Mouse (Mus musculus): Measurements from ENCODE around the gene Sec13.
"Not testable (repeated sequence)": the region's sequence is repeated elsewhere in the genome, so short reads cannot be mapped to it uniquely, and the experiment has no call there.

Gene Sec13

DNA sequence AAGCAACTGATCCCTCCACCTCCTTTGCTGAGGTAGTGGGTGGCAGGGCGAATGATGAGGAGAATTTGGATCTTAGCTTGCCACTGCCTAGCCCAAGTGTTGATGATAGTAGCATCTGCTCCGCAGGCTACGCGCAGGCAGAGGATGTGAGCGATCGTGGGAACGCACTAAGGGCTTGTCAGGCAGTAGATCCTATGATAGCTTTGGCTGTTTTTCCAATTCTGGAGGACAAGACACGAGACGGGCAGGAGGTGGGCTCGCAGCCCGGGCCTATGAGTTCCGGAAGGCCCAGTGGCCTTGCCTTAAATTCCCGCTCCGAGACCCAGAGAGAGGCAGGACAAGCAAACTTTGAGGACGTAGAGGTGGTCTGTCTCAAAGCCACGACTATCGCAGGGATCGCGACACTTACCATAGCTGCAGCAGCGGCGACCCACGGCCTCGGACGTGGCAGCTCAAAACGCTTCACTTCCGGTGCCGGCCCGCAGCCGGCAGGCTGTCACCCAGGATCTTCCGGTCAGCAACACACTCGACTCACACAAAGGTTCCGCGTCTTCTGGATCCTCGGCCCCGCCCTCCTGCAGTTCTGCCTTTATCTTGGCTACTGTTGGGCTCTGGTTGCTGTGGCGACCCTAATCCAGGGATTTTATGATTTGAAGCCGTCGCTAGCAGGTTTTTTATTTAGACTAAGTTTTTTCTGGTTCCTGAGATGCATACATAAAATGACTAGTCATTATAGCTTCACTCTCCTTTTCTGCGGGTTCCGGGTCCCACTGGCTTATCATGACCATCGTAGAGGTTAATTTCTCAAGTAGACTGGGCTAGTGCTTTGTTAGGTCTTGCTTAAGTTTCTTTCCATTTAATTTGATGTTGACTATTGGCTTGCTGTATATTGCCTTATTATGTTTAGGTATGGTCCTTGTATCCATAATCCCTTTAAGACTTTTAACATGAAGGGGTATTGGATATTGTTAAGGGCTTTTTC lies at the start of gene Sec13:
Sec13 (minus strand) TSS at position 508 of the 982 bp plus-strand sequence.
- DNase-seq, result peak; percentile 72 to 83

DNA sequence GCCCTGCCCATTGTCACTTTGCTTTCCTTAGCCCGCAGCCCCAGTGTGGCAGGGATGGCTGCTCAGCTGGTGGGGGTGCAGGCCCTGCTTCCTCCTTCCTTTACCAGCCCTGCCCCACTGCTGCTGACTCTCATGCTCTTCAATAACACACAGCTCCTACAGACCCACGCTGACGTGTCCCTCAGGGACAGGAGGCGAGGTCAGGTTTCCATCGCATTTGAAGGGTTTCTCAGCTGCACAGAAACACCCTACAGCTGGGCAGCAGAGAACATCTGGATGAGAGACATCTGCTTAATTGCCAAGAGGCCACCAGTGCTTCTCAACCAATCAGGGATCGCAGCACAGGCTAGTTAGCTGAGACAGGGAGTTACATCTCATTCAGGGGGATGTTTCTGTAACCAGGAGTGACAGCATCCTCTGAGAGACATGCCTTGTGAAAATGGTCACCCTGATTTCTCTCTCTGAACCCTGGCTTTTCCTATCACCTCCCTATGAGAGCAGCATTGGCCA lies 47.0 kb upstream of the Sec13 start:
- no peak for DNase-seq

DNA sequence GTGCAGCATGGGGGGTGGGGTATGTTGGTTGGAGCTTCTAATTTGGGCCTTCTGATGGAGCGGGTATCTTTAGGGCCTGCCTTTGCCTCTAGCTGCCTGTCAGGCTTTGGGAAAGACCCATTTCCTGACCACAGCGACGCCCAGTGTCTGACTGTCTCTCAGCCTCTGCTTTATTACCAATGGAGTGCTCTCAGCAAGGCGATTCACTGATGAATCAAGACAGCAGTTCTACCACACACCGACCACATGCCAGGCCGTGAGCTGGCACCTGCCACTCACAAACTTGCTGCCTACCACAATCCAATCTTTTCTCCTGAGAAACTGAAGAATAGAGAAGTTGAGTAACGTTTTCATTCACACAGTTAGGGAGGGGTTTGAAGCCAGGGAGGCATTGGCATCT lies 45.1 kb upstream of the Sec13 start:
- DNase-seq, result no peak

DNA sequence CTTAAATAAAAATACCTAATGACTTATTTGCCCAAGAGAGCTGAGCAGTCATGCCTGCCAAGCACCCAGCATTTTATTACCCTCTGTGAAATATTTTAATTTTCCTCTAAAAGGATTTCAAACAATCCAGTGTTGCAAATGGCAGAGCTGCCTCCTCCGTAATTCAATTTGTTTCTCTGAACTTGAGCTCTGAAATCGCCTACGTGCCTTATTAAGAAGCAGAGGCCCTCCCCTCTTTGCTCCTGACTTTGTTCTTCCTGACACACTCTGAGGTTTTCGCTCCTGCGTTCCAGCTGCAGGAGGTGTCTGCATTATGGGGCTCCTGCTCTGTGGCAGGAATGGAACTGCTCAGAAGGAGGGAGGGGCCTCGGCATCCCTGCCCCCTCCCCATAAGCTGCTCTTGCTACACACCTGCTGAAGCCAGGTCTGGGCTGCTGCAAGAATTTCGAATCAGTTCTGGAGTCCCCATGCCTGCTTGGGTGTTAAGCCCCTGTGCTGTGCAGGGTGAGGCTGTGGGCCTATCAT lies 37.7 kb upstream of the Sec13 start:
- DNase-seq, result no peak

DNA sequence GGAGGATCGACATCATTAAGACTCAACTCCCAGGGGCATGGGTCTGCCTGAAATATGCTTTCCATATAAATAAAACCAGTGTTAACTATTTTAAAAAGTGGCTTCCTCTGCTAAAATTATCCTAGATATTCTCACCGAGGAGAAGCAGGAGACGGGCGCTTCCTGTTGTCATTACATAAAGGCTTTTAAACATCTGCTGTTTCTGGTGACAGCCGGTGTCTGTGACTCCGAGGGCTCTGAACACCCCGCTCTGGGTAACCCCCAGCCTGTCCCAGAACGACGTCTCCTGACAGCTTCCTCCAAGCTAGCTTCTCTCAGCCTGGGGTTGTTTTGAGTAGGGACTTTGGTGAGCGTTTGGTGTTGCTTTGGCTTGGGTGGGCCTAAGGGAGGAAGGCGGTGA lies 28.3 kb upstream of the Sec13 start:
- no peak for DNase-seq

DNA sequence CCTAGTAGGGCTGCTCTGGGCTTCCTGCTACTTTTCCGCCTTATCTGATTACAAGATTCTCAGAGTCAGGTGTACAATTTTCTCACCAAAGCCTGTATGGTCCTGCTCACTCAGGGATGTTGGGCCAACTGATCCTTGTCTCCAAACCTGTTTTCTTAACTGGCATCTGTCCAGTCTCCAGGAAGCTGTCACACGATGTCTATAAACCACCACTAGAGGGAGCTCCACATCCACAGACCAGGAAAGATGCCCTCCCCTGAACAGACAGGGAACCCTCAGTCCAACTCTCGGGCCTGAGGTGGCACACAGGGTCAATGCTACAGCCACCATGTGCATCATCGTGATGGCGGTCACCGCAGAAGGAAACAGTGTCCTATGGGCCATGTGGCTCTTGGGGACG lies 21.1 kb upstream of the Sec13 start:
- DNase-seq, result peak; percentile 62 to 69

DNA sequence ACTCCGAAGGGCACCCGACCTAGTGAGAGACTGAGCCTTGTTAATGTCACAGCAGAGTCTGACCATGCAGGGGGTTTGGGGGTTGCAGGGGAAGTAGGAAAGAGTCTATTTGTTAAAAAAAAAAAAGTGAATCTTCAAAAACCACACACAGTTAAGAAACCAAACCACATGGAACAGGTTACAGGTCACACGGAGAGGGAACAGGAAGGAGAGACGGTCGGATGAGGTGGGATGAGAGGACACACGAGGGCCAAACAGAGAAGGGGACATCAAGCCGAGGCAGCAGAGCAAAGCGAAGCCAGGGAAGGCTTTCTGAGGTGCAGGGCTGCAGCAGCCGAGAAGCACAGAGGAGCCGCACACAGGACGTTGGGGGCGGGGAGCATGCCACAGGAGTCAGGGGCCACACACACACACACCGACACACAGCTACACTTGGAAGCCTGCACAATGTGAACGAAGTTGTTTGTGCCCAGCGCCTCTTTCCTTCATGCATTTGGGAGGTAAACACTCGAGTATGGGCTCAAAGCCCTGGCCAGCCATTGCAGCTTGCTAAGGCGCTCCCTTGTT lies 8.7 kb upstream of the Sec13 start:
- DNase-seq, result no peak

DNA sequence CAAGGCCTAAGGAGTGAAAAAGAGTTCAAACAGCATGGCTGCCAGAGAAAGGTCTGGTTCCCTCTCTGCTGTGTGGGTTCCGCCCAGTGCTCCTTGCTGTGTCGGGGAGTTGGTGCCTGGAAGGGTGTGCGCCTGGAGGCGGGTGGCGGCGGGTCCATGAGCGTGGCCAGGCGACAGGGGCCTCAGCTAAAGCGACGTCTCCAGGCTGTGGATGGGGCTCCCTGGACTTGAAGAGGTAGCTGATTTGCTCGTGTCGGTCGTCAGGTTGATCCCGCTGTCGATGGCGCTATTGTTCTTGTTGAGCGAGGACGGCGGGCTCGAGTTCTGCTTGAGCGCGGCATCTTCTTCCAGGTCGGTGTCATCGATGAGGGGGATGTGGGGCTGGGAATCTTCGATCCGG lies 7.8 kb upstream of the Sec13 start:
- DNase-seq, result no peak

DNA sequence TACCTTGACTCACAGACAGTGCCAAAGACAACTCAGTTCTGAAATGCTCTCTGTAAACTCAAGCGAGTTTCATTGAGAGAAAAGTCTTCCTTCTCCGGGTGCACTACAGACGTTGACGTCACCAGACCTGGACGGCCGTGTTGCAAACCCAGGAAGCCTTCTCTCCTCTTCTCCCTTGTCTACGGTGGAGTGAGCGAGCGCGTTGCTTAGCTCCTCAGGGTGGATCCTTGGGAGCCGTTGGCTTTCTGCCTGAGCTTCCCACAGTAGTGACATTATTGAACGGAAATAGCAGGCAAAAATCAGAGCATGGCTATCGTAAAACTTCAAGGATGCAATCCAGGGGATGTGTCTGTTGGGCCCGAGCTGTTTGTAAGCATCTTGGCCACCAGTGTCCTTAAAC lies 6.7 kb upstream of the Sec13 start:
- DNase-seq, result no peak

DNA sequence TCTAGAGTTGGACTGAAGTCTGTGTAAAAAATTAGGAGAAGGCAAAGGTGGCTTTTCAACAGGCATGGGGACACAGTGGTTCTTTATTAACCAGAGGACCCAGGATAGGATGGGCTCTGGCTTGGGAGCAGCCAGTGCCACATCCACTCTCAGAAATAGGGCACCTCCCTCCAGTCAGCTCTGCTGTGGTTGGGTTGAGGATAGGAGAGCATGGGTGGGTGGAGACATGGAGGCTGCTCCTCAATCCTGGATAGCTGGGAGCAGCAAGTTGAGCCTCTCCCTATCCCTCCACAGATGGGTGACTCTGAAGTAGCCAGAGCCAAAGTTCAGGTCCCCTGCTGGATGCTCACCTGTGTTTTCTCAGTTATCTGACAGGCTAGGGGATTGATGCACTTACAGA lies 4.6 kb upstream of the Sec13 start:
- peak; percentile 23 to 56 for DNase-seq

DNA sequence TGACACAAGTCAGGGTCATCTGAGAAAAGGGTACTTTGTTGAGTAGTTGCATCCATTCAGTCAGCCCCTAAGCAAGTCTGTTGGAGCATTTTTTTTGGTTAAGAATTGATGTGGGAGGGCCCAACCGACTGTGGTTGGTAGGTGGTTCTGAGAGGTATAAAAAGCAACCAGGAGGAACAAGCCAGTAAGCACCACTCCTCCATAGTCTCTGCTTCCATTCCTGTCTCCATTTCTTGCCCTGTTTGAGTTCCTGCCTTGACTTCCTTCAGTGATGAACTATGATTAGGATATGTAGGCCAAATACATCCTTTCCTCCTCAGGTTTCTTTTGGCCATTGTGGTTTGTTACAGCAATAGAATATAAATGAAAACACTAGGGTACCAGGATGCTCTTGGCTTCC lies 2.6 kb upstream of the Sec13 start:
- DNase-seq, result no peak

DNA sequence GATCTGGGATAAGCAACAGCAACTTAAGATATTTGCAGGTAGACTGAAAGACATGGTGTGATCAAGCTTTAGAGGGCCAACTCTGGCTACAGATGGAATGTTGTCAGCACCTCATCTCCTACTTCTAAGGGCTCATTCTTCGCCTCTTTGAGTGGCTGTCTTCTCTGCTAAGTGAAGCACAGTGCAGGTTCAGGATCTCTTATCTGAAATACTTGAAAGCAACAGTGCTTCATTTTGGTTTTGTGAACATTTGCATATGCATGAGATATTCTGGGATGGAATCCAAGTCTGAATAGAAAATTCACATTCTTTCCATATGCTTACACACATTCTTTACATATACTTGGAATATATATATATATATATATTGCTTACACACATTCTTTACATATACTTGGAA lies 1.8 kb upstream of the Sec13 start:
- no peak for DNase-seq

DNA sequence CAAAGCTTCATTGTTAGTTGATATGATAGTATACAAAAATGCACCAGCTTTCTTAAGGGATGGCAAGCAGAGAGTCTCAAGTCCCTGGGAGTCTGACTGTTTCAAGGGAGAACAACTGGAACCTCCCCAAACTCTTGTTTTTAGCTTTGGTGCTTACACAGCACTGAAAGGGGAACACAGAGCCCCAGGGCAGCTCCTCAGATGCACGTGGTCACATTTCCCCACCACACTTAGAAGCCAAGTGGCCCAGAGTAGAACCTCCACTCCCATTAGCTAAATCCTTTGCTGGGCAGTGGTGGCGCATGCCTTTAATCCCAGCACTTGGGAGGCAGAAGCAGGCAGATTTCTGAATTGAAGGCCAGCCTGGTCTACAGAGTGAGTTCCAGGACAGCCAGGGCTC lies 882 bp upstream of the Sec13 start:
- no peak for DNase-seq

DNA sequence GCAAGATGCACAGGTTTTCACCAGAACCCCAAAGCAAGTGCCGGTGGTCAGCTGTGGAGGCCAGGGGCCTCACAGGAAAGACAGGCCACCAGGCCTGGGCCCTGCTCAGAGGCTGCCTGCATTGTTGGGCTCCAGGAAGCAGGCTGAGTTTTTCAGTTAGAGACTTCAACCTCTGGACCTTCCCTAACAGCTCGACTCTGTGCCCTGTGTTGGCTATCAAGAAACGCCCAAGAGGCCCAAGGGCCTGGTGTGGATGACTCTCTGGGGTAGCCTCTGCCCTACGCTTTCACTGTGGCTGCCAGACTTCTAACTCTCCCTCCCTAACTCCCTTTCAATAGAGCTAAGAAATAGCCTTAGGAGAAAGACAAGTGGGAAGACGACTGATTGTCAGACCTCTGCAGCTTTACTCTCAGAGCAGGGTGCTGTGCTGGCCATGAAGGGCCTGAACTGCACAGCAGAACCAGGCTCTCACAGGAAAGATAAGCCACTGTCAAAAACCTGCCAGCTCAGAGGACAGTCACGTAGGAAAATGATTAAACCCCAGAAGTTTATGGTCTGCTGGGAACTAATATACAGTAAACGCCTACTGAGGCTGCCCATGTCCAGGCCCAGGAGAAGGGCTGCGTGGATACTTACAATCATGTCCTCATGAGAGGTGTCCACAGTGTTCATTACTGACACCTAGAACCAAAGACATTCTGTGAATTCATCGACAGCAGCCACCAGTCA lies 3.1 kb downstream of the Sec13 start:
- peak; percentile 13 to 15 for DNase-seq

DNA sequence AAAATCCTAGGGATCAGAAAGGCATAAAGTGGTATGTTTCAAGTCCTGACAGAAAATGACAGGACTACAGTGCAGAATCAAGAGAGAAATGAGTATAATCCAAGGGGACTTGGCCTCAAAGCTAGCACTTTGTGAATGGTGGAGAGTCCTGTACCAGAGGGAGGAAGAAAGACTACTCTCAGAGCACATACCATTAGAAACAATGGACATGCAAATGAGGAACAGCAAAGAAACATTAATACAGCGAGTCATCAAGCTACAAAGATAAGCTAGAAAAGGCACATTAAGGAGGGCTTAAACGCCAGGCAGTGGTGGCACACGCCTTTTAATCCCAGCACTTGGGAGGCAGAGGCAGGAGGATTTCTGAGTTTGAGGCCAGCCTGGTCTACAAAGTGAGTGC lies 9.2 kb downstream of the Sec13 start:
- DNase-seq, result no peak

DNA sequence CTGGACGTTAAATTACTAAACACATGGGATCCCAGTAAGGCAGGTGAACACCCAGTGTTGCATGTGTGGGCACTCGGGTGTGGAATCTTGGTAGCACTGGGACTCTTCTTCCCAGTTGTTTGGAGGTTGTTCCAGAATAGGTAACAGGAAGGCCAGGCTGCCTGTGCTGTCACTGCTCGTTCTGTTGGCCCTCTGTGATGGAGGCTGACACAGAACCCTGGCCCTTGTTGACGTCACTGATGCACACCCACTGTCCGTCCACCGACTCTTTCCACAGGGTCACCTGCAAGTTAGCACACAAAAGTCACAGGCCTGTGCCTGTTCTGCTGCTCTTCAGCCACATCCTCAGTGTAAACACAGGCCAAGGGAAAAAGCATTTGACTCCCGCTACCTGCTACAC lies 12.4 kb downstream of the Sec13 start:
- DNase-seq, result no peak

DNA sequence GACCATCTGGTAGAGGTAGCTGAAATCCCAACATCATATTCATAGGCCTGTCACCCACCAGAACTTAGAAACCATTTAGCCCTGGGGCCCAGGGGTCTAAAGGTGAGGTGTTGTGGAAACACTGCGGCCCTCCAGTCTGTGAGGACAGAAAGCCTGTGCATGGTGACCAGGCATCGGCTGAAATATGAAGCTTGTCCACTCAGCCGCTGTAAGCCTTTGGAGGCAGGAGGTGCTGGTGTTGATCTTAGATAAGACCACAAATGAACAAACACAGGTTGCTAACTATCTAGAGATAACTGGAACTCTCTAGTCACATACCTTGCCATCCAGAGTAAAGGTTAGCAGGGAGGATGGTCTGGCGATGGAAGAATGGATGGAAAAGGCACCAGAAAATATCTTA lies 19.5 kb downstream of the Sec13 start:
- no peak for DNase-seq

DNA sequence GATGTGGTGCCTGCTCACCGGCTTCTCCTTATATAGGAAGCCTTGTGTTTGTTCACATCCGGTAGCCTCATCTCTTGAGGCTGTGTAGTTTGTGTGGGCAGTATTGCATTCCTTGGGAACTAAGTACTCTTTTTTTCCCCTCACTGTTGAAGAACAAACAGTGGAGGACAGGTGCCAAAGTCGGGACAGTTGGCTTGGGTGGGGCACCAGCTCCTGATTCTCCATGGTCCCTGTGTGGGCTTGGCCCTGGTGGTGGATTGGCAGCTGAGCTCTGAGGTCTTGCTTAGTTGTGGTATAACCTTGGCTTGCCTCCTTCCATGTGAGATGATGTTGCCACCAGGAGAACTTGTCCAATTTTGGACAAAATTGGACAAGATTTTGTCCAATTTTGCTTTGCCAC lies 20.7 kb downstream of the Sec13 start, which contains the start of gene Ghrl:
Ghrl (minus strand) TSS at position 3 of the 400 bp plus-strand sequence.
- no peak for DNase-seq

DNA sequence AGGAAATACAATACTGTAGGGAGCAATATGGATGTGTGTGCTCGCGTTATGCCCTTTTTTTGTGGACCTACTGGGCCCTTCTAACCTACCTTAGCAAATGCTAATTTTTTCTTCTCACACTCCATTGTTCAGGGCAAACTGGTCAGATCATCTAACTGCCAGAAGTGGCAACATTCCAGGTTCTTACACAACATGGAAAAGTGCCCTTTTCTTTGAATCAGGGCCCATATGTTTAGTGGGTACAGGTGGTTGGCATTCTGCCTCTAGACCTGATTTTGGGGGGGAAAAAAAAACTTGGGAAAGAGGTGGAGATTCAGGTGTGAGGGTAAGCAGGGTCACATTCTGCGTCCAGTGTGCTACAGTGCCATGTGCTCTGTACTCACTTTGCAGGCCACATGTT lies 23.0 kb downstream of the Sec13 start:
- no peak for DNase-seq

DNA sequence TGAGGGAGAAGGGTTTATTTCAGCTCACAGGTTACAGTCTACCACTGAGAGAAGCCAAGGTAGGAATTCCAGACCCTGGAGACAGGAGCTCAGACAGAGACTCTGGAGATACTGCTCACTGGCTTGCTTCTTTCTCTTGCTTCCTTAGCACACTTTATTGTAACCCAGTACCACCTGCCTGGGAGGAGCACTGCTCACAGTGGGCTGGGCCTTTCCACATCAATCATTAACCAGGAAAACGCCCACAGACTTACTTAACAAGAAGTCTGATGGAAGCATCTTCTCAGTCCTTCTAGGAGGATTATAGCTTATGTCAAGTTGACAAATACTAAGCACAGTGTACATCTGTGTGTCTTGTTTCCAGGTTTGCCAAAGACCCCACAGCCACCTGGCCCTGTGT lies 25.7 kb downstream of the Sec13 start:
- peak; percentile 47 to 59 for DNase-seq

DNA sequence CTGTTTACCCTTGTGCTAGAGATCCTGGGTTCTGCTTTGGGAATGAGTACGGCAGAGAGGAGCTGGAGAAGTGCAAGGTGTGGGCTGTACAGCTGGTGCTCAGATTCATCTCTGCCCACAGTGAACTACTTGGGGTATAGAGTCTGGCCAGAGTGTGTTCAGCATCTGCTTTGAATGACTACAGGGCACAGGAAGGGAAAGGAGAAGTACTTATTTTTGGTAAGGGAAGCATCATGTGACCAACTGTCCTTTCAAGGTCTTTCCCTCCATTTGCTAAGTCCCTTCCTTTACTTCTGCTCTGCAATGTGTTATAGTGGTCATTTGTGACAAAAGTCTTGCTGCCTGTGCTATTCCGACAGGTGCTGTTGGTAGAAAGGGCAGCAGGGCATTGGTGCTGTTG lies 26.3 kb downstream of the Sec13 start:
- no peak for DNase-seq

DNA sequence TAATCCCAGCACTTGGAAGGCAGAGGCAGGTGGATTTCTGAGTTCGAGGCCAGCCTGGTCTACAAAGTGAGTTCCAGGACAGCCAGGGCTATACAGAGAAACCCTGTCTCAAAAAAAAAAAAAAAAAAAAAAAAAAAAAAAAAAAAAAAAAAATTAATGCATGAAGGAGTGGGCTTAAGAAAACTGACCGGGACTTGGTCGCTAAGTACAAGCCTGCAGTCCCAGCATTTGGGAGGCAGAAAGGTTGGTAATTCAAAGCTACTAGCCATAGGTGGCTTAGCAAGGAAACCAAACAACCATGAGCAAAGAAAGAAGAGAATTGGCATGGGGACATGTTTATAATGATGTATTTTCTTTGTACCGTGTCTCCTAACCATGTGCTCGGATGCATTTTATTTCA lies 27.2 kb downstream of the Sec13 start:
- DNase-seq, result not testable (repeated sequence)

DNA sequence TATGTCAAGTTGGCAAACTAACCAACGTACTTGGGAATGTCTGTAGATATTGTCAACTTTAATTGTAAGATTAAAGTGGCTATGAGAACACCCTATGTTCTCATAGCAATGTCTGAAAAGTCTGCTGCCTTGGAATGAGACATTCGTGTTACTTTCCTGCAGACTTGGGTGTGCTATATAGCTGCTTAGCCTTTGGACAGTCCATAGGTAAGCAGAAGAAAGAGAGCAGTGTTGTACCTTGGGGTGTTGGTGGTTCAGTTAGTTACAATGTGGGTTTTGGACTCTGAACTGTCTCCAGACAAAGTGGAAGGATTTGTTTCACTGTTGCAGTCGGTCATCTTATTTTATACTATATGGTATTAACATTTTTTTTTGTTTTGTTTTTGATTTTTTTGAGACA lies 27.8 kb downstream of the Sec13 start:
- DNase-seq, result no peak

All from kidney, adult 8-10 months (tissue).